Mouse (Mus musculus) hindbrain, embryonic 10.5 days (tissue): Measurements from ENCODE around the gene Sertad3. TPM values are rescaled to one million over a fixed set of nuclear protein-coding genes. Genes with fewer than 3 reads are reported as not detected.

Experiments used
- DNase-seq: peaks from one replicate; pipeline ENCODE4 v3.0.0-alpha.2; 2017; ENCODE audit warnings: low spot score
- H3K27ac ChIP-seq: fragments of 300-500 bp; sonication (generic); 2 replicates; pipeline ENCODE4 v1.5.1; 2016; ENCODE audit warnings: mild to moderate bottlenecking, moderate library complexity
- H3K27me3 ChIP-seq: fragments of 300-500 bp; sonication (generic); 2 replicates; pipeline ENCODE4 v1.6.1; 2016; ENCODE audit warnings: mild to moderate bottlenecking; ENCODE audit not compliant: poor library complexity, insufficient read depth, severe bottlenecking
- H3K36me3 ChIP-seq: fragments of 300-500 bp; sonication (generic); 2 replicates; pipeline ENCODE4 v1.6.1; 2016; ENCODE audit warnings: mild to moderate bottlenecking, moderate library complexity
- H3K4me1 ChIP-seq: fragments of 300-500 bp; sonication (generic); replicated peaks from 2 replicates; pipeline ENCODE4 v1.6.1; 2016; ENCODE audit warnings: mild to moderate bottlenecking
- H3K4me3 ChIP-seq: fragments of 300-500 bp; sonication (generic); 2 replicates; pipeline ENCODE4 v1.5.1; 2016; ENCODE audit warnings: mild to moderate bottlenecking, moderate library complexity
- H3K9me3 ChIP-seq: fragments of 300-500 bp; sonication (generic); 2 replicates; pipeline ENCODE4 v1.6.1; 2016; ENCODE audit warnings: mild to moderate bottlenecking, moderate library complexity
- WGBS: fragments of 180-500 bp; shearing (Covaris S2); methylation state at CpG from one replicate; pipeline ENCODE4 v1.1.7; 2016; 5-methylcytosine and 5-hydroxymethylcytosine counted together
- polyA plus RNA-seq: library from polyadenylated mRNA; unstranded; fragments of >200 nt; fragmentation: Nextera tagmentation; extraction: Ambion mirVana; gene quantifications from 2 replicates; pipeline ENCODE4 v1.2.1, GENCODE M21; 2016

Gene Sertad3
- polyA plus RNA-seq, 1 experiment from 2014 or later: 23.0 TPM

- WGBS: 55% methylated on average over 15 of the region's 15 CpGs
- DNase-seq: no peak
- Histone ChIP-seq H3K9me3 (no peaks in the 10 kb centered on the region), H3K4me1 (peaks cover 27% of the 10 kb centered on the region), H3K36me3 (no peaks in the 10 kb centered on the region), H3K27me3 (peaks cover 46% of the 10 kb centered on the region), H3K27ac (peak overlapping the region; percentile 83; the same call in 1 of the 2 replicates), H3K4me3 (peak overlapping the region; percentile 65)
These were observed 25.0 kb upstream of the Sertad3 start for GRCm38 (mm10) chr7:27448421-27449206.

DNA sequence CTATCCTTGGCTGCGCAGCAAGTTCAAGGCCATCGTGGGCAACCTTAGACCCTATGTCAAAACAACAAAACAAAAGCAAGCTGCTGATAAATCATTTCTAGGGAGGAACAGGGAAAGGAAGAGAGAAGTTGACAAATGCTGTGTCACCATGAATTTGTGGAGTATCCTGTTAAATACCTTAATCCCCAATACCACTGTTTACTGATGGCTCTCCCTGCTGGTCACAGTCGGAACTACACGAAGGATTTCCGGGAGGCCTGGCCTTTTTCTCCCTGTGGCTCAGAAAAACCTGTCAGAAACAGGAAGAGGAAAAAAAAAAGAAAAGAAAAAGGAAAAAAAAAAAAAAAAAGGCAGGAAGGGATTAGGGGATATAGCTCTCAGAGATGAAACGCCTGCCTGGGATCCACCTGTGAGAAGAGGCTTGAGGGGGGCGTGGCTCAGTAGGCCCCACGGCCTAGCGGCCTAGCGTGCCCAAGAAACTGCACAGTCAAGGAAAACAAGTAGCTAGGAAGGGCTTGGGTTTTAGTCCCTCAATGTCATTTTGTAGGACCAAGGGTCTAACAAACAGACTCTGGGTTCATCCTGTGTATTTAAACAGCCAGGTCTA lies 24.2 kb upstream of the Sertad3 start:
- WGBS: 62% methylated on average over 10 of the region's 10 CpGs
- H3K4me1 ChIP-seq: peaks cover 27% of the 10 kb centered on the region
- DNase-seq: peak; percentile 60
- peaks cover 42% of the 10 kb centered on the region for H3K27me3 ChIP-seq
- H3K9me3 ChIP-seq: no peaks in the 10 kb centered on the region
- 0 out of 2 replicates have a peak overlapping the region, but pooled peaks have one; percentile 16 for H3K4me3 ChIP-seq
- H3K36me3 ChIP-seq: no peaks in the 10 kb centered on the region
- no peak overlapping the region for H3K27ac ChIP-seq

GRCm38 (mm10) chr7:27451359-27451758 lies 22.2 kb upstream of the Sertad3 start:
- no peak overlapping the region for H3K27ac ChIP-seq
- H3K36me3 ChIP-seq: no peaks in the 10 kb centered on the region
- no peak for DNase-seq
- WGBS: 95% methylated on average over 2 of the region's 2 CpGs
- peaks cover 22% of the 10 kb centered on the region for H3K27me3 ChIP-seq
- H3K9me3 ChIP-seq: no peaks in the 10 kb centered on the region
- H3K4me3 ChIP-seq: no peak overlapping the region
- H3K4me1 ChIP-seq: peaks cover 20% of the 10 kb centered on the region

DNA sequence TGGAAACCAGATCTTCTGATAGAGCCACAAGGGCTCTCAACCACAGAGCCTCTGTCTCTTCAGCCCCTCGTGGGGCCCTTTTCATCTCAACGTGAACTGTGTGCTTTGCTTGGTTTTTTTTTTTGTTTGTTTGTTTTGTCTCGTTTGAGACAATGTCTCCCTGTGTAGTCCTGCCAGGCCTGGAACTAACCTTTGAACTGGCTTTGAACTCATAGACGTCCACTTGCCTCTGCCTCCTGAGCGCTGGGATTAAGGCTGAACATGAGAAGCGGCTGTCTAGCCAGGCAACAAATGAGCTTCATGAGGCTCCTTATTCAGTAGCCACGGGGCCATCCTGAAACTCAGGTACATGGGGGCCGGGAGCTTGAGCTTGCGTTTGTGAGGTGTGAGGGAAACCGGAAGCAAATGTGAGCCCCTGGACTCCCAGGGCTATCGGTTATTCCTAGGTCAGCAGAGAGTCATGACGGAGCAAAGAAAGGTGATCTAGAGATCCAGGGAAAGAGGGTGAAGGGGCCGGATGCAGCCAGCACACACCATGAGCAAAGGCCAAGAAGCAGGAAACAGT lies 21.3 kb upstream of the Sertad3 start:
- H3K36me3 ChIP-seq: no peaks in the 10 kb centered on the region
- H3K9me3 ChIP-seq: no peaks in the 10 kb centered on the region
- H3K4me1 ChIP-seq: peaks cover 11% of the 10 kb centered on the region
- H3K27me3 ChIP-seq: peaks cover 13% of the 10 kb centered on the region
- DNase-seq: no peak
- no peak overlapping the region for H3K27ac ChIP-seq
- no peak overlapping the region for H3K4me3 ChIP-seq
- 55% methylated on average over 13 of the region's 13 CpGs for WGBS

DNA sequence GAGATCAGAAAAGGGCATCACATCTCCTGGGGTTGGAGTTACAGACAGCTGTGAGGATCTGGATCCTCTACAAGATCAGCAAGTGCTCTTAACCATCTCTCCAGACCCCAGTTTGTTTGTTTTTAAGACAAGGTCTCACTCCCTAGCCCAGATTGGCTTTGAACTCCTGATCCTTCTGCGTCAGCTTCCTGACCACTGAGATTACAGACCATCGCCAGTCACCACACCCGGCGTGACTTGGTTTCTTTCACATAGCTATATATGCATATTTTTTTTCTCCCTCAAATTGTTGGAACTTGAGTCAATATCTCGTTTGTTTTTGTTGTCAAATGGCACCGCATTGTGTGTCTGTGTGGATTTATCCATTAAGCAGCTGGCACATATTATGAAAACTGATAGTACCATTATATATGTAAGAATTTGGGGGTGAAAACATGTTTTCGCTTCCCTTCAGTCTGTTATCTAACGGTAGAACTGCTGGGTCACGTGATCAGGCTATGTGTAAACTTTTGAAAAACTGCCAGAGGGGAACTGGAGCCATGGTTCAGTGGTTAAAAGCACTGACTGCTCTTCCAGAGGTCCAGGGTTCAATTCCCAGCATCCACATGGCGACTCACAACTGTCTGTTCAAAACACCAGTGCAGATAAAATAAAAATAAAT lies 19.0 kb upstream of the Sertad3 start:
- 81% methylated on average over 10 of the region's 10 CpGs for WGBS
- Histone ChIP-seq H3K4me1 (no peaks in the 10 kb centered on the region), H3K9me3 (0 out of 2 replicates have a peak, but pooled peaks cover 3% of the 10 kb centered on the region), H3K4me3 (no peak overlapping the region), H3K27ac (no peak overlapping the region), H3K36me3 (no peaks in the 10 kb centered on the region), H3K27me3 (no peaks in the 10 kb centered on the region)
- DNase-seq: no peak

GRCm38 (mm10) chr7:27455273-27455672 lies 18.3 kb upstream of the Sertad3 start:
- WGBS: 84% methylated on average over 3 of the region's 3 CpGs
- H3K27ac ChIP-seq: no peak overlapping the region
- H3K9me3 ChIP-seq: 0 out of 2 replicates have a peak, but pooled peaks cover 3% of the 10 kb centered on the region
- no peak for DNase-seq
- H3K36me3 ChIP-seq: no peaks in the 10 kb centered on the region
- H3K27me3 ChIP-seq: no peaks in the 10 kb centered on the region
- no peaks in the 10 kb centered on the region for H3K4me1 ChIP-seq
- no peak overlapping the region for H3K4me3 ChIP-seq

DNA sequence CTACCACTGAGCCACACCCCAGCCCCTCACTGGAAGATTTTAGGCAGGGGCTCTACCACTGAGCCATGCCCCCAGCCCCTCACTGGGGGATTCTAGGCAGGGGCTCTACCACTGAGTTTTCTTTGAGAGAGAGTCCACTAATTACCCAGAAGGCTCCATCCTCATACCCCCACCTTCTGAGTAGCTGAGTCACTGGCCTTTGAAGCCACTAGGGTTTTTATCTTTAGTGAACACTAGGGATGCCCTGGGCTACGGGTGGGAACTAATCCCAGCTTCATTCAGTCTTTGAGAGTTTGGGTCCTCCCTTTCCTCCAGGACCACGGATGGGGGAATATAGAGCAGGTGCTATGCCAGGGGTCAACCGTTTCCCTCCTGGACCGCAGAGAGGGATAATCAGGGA lies 15.0 kb upstream of the Sertad3 start:
- Histone ChIP-seq H3K4me1 (no peaks in the 10 kb centered on the region), H3K9me3 (0 out of 2 replicates have a peak, but pooled peaks cover 3% of the 10 kb centered on the region), H3K4me3 (no peak overlapping the region), H3K27ac (no peak overlapping the region), H3K27me3 (no peaks in the 10 kb centered on the region), H3K36me3 (no peaks in the 10 kb centered on the region)
- WGBS: 84% methylated on average over 4 of the region's 4 CpGs
- no peak for DNase-seq

- Histone ChIP-seq H3K9me3 (0 out of 2 replicates have a peak, but pooled peaks cover 3% of the 10 kb centered on the region), H3K4me1 (no peaks in the 10 kb centered on the region), H3K36me3 (no peaks in the 10 kb centered on the region), H3K27ac (no peak overlapping the region), H3K27me3 (no peaks in the 10 kb centered on the region), H3K4me3 (no peak overlapping the region)
- DNase-seq: no peak
- 87% methylated on average over 5 of the region's 5 CpGs for WGBS
These were observed 13.9 kb upstream of the Sertad3 start for GRCm38 (mm10) chr7:27459640-27460039.

DNA sequence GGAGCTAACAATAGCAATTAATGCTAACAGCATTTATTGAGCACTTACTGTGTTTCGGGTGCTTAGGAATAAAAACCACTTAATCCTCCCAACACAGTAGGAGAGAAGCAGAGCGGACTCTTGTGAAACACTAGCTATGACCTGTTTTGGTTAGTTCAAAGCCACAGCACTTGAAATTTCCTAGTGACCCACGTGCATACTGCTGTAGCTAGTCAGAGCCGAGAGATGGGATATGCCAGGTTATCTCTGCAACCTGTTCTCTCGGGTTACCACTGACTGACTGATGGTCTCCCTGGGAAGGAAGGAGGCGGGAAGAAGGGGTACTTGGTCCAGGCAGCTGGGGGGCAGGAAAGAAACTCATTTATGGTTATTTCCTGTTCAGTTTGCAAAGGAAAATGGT lies 13.1 kb upstream of the Sertad3 start:
- no peak overlapping the region for H3K4me3 ChIP-seq
- no peaks in the 10 kb centered on the region for H3K4me1 ChIP-seq
- H3K9me3 ChIP-seq: 0 out of 2 replicates have a peak, but pooled peaks cover 3% of the 10 kb centered on the region
- DNase-seq: no peak
- no peaks in the 10 kb centered on the region for H3K36me3 ChIP-seq
- H3K27ac ChIP-seq: no peak overlapping the region
- no peaks in the 10 kb centered on the region for H3K27me3 ChIP-seq
- WGBS: 84% methylated on average over 6 of the region's 6 CpGs

DNA sequence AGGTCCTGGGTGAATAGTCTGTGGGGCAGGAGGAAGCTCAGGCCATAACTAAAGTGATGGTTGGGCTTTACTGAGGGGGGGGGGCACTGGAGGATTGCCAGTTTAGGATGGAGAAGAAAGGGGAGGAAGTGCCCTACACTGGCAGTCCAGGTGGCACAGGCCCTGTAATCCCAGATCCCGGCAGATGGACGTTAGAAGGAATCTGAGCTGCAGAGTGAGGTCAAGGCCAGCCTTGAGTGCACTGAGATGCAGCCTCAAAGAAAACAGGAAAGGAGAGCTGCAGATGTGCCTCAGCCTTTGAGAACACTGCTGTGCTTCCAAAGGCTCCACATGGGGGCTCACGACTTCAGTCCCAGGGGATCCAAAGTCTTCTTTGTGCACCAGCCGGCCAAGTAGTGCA lies 5.9 kb upstream of the Sertad3 start:
- DNase-seq: peak; percentile 13
- peaks cover 9% of the 10 kb centered on the region for H3K4me1 ChIP-seq
- H3K27me3 ChIP-seq: no peaks in the 10 kb centered on the region
- H3K9me3 ChIP-seq: no peaks in the 10 kb centered on the region
- H3K4me3 ChIP-seq: no peak overlapping the region
- no peaks in the 10 kb centered on the region for H3K36me3 ChIP-seq
- 46% methylated on average over 4 of the region's 4 CpGs for WGBS
- no peak overlapping the region for H3K27ac ChIP-seq

DNA sequence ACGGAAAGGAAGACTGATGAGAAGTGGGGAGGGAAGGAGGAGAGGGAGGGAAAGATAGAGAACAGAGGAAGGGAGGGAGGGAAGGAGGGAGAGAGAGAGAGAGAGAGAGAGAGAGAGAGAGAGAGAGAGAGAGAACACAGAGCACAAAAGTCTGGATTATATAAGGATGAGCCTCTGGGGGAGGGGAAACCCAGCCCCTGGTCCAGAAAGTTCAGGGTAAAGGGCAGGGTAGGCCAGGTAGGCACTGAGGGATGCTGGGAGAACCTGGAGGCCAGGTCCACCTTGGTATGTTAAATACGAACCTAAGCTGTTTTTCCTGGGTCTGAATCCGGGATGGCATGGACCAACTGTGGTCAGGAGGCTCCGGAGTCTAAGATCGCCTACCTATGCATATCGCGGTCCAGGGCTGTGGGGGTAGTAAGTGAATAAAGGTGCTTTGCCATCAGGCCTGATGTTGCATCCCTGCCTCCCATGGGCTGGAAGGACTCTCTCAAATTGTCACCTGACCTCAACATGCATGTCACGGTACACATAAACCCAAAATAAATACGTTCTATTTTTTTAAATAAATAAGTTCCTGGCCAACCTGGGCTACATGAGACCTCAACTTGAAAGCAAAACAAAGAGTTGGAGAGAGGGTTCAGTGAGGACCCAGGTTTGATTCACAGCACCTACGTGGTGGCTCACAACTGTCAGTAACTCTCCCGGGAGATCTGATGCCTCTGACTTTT lies 2.0 kb upstream of the Sertad3 start:
- H3K4me1 ChIP-seq: peaks cover 18% of the 10 kb centered on the region
- H3K4me3 ChIP-seq: no peak overlapping the region
- 90% methylated on average over 11 of the region's 11 CpGs for WGBS
- DNase-seq: no peak
- H3K27ac ChIP-seq: no peak overlapping the region
- H3K27me3 ChIP-seq: no peaks in the 10 kb centered on the region
- H3K9me3 ChIP-seq: no peaks in the 10 kb centered on the region
- H3K36me3 ChIP-seq: peaks cover 6% of the 10 kb centered on the region

DNA sequence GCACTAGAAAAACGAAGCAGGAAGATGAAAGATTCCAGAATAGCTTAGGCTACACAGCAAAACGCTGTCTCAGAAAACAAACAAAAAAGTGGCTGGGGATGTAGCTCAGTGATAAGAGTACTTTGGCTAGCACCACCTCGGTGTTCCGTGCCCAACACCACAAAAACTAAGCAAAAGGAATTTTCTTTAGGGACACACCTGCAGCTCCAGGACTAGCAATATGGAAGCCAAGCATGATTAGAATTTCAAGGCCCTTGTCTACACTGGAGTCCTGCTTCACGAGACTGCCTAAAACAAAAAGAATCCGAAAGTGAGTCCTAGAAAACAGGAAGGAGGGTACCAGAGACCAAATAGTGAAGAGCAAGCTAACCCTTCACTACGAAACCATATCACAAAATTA lies 972 bp upstream of the Sertad3 start:
- H3K27ac ChIP-seq: peak overlapping the region; percentile 91
- H3K27me3 ChIP-seq: no peaks in the 10 kb centered on the region
- no peak for DNase-seq
- no peaks in the 10 kb centered on the region for H3K9me3 ChIP-seq
- peaks cover 15% of the 10 kb centered on the region for H3K4me1 ChIP-seq
- WGBS: 49% methylated on average over 7 of the region's 7 CpGs
- H3K4me3 ChIP-seq: peak overlapping the region; percentile 80
- peaks cover 17% of the 10 kb centered on the region for H3K36me3 ChIP-seq
